Mouse (Mus musculus) adrenal gland (tissue): ENCODE results near the gene Fcgbp.

Source experiments
- intact Hi-C: fragments of 180-260 bp; cut with DNase I; formaldehyde crosslinking; loops from one replicate; pipeline ENCODE4 v1.15.1; 2025

Fcgbp gene

GRCm38 (mm10) chr7:28148263-28148662 lies 77.2 kb downstream of the Fcgbp start:
- intact Hi-C loops: loop anchor here (2.0 to 5.0 kb wide), 2 partner anchors 64 to 151 kb away; no protein-coding TSS in a partner anchor

DNA sequence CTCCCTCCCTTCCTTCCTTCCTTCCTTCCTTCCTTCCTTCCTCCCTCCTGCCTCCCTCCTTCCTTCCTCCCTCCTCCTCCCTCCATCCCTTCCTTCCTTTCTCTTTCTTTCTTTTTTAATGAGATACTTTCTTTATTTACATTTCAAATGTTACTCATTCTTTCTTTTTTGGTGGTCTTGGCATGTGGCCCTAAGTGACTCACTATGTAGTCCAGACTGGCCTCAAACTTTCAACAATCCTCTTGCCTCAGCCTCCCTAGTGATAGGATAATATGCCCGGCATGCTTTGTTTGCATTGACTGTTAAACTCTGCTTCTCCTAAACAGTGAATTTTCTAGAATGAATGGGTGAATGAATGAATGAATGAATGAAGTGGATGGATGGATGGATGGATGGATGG lies 78.8 kb downstream of the Fcgbp start:
- intact Hi-C loops: loop anchor here (2.0 to 5.0 kb wide), 3 partner anchors 62 to 149 kb away; partner anchors contain the start of gene Psmc4

DNA sequence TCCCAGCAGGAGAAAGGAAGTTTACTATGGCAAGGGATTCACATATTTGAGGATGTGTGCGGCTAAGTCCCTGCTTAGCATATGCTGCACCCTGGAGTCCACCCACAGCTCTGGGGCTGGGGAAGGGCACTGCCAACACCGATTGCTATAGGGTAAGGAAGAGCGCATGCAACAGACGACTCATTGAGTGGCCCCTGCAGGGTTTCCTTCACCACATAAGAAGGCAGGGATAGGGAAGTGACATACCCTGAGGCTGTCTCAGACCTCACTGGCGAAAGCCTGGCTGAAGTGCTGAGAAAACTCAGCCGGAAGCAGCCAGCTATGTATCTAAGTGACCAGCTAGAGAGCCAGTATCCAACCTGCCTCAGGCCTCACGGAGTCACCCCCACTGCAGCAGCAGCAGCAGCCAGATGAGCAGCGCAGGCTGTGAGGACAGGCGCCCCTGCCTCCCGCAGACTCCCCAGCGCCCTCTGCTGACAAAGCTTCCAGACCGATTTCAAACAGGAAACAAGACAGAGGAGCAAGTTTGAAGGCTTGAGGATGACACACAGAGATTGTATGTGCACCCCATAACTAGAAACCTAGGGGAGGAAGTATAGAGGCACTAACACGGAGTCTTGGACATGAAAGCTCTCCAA lies 80.7 kb downstream of the Fcgbp start:
- intact Hi-C loops: loop anchor here (5.0 kb wide), 1 partner anchor 99 kb away; the partner anchor contains the start of gene Psmc4

GRCm38 (mm10) chr7:28153595-28153994 lies 82.6 kb downstream of the Fcgbp start:
- intact Hi-C loops: loop anchor here (5.0 kb wide), 1 partner anchor 101 kb away; the partner anchor contains the start of gene Psmc4

DNA sequence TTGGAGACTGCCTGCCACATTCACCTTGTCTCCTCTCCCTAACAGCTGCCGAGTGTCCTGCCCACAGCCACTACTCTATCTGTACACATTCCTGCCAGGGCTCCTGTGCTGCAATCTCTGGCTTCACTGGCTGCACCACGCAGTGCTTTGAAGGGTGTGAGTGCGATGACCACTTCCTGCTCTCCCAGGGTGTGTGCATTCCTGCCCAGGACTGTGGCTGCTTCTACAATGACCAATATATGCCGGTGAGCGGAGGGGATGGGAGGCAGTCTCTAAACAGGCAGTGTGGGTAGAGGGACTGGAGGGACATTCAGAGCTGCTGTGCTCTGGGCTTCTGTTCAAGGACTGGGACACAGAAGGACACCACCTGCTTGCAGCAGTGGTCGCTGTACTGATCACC lies 88.3 kb downstream of the Fcgbp start:
- intact Hi-C loops: no loop called here

GRCm38 (mm10) chr7:28159893-28160292 lies 88.9 kb downstream of the Fcgbp start:
- intact Hi-C loops: no loop called here

GRCm38 (mm10) chr7:28161163-28161749 lies 90.2 kb downstream of the Fcgbp start:
- intact Hi-C loops: no loop called here

GRCm38 (mm10) chr7:28165406-28165805 lies 94.4 kb downstream of the Fcgbp start:
- intact Hi-C loops: no loop called here

DNA sequence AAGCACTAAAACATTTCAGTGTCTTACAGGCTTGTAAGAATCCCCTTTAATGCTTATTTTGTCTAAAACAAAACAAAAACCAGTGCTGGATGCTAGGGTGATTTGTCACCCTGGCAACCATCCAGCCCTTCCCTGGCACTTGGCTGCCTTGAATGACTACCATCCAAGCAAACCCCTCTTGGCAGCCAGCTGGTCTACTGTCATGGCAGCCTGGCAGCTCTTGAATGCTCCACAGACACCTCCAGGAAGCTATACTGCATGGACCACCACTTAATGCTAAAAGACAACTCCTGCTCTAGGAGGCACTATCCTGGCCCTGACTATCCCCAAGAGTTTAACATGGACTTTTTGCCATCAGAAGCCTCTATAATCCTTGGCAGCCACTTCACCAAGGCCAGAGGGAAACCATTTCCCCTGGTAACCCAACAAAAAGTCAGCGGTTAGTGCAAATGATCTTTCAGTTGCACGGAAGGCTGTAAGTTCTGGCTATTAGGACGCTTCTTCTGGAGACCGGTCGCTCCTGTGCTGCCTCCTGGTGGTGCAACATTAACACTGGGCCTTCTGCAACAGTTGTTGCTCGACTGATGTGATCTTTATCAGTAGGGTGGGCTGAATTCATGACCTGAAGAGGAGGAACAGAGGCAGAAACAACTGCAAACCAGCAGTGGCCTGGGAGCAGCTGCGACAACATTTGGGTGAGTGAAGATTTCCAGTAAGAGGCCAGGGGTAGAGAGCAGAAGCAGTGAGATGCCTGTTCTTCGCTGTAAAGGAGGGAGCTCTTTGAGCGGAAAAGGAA lies 97.5 kb downstream of the Fcgbp start:
- intact Hi-C loops: no loop called here

GRCm38 (mm10) chr7:28169489-28170422 lies 98.7 kb downstream of the Fcgbp start, which contains the start of gene Fbl:
Gene Fbl (plus strand): TSS chr7:28169710.
- intact Hi-C loops: no loop called here
